ENCODE assay signal across 28 mouse cellular contexts in the genomic region with DNA sequence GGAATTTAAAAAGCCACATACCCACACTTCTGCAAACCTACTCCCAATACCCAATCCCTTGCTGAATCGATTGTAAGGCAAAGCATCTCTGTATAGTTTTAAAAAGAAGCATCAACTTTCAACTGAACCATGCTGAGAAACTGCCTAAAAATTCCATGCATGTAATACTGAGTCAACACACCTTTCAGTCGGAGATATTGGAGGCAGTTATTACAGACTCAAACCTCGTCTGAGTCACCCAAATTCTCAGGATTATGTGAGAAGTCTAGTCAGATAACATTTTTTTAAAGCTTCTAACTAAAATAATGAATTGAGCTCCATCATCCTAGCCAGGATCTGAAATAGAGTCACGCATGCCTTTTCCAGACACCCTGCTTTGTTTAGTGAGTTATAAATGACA.
"Had no signal": no experiment of that assay in that cellular context is flagged by ENCODE, and none has a peak within 500 bp of the region (broad histone marks: within the 10 kb centered on the region; RNA-seq: fewer than 3 reads in every experiment).

No protein-coding gene starts in this region.

- DNase-seq: cerebellum, adult 8-10 months; cerebellum, adult 9-10 months; cerebellum, adult 9-11 months; cerebellum, postnatal 10 days; cerebellum, postnatal 14 days; cerebellum, postnatal 25 days; cerebellum, postnatal 36 days; embryo, embryonic 11 days; gastrocnemius, adult 2 months; gastrocnemius, postnatal 10 days; gastrocnemius, postnatal 14 days; gastrocnemius, postnatal 25 days; gastrocnemius, postnatal 36 days; heart, adult 11 months; heart, adult 18-20 months; heart, adult 2 months had no signal

- H3K27me3 ChIP-seq: embryonic facial prominence, embryonic 12.5 days; embryonic facial prominence, embryonic 13.5 days; embryonic facial prominence, embryonic 15.5 days; forebrain, embryonic 12.5 days; forebrain, embryonic 15.5 days had no signal

- H3K36me3 ChIP-seq: embryonic facial prominence, embryonic 10.5 days; embryonic facial prominence, embryonic 12.5 days; embryonic facial prominence, embryonic 13.5 days; embryonic facial prominence, embryonic 15.5 days; forebrain, embryonic 10.5 days; forebrain, embryonic 12.5 days; forebrain, embryonic 15.5 days; heart, embryonic 10.5 days had no signal

- H3K4me1 ChIP-seq: embryonic facial prominence, embryonic 10.5 days; embryonic facial prominence, embryonic 12.5 days; embryonic facial prominence, embryonic 13.5 days; embryonic facial prominence, embryonic 15.5 days; forebrain, embryonic 10.5 days; forebrain, embryonic 12.5 days; forebrain, embryonic 15.5 days; heart, embryonic 10.5 days had no signal

- H3K9me3 ChIP-seq: embryonic facial prominence, embryonic 10.5 days; embryonic facial prominence, embryonic 12.5 days; embryonic facial prominence, embryonic 13.5 days; embryonic facial prominence, embryonic 15.5 days; forebrain, embryonic 10.5 days; forebrain, embryonic 12.5 days; forebrain, embryonic 15.5 days; heart, embryonic 10.5 days had no signal

- H3K9ac ChIP-seq: embryonic facial prominence, embryonic 12.5 days; embryonic facial prominence, embryonic 13.5 days; embryonic facial prominence, embryonic 15.5 days; forebrain, embryonic 12.5 days; forebrain, embryonic 15.5 days had no signal

- H3K4me2 ChIP-seq: embryonic facial prominence, embryonic 12.5 days; embryonic facial prominence, embryonic 13.5 days; embryonic facial prominence, embryonic 15.5 days; forebrain, embryonic 12.5 days; forebrain, embryonic 15.5 days; heart, embryonic 11.5 days had no signal

- H3K27ac ChIP-seq: embryonic facial prominence, embryonic 10.5 days; embryonic facial prominence, embryonic 12.5 days; embryonic facial prominence, embryonic 13.5 days; embryonic facial prominence, embryonic 15.5 days; forebrain, embryonic 10.5 days; forebrain, embryonic 12.5 days; forebrain, embryonic 15.5 days; gastrocnemius, adult 2 months; heart, adult 2 months; heart, embryonic 10.5 days had no signal

- H3K4me3 ChIP-seq: embryonic facial prominence, embryonic 10.5 days; embryonic facial prominence, embryonic 12.5 days; embryonic facial prominence, embryonic 13.5 days; embryonic facial prominence, embryonic 15.5 days; erythroblast, embryonic 14.5 days; forebrain, embryonic 10.5 days; forebrain, embryonic 12.5 days; forebrain, embryonic 15.5 days; gastrocnemius, adult 2 months; heart, adult 2 months; heart, embryonic 10.5 days had no signal

- ATAC-seq: forebrain, embryonic 14.5 days; forebrain, embryonic 15.5 days; forebrain, embryonic 16.5 days had no signal
